Mouse (Mus musculus) adrenal gland, adult (tissue): ENCODE measurements around the gene Anapc7.

Experiments
- DNase-seq, 2 experiments: peaks; one replicate each; pipeline ENCODE4 v3.0.0; 2022 to 2023; ENCODE audit warnings: low spot score in 1 of 2; ENCODE audit not compliant: inconsistent age in 2 of 2

The Anapc7 gene

DNA sequence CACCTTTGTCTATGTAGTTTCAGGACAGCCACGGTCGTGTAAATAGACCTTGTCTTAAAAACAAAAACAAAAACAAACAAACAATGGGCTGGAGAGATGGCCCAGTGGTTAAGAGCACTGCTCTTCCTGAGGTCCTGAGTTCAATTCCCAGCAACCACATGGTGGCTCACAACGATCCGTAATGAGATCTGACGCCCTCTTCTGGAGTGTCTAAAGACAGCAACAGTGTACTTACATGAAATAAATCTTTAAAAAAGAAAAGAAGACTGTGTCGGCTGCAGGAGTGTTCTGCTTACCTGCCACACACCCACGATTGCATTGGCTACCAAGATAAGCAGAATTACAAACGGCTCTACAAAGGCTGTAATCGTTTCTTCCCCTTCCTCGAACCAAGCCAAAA, 69.9 kb downstream of the Anapc7 start:
- DNase-seq, result no peak

GRCm38 (mm10) chr5:122493035-122493434, 71.5 kb downstream of the Anapc7 start:
- no peak for DNase-seq

DNA sequence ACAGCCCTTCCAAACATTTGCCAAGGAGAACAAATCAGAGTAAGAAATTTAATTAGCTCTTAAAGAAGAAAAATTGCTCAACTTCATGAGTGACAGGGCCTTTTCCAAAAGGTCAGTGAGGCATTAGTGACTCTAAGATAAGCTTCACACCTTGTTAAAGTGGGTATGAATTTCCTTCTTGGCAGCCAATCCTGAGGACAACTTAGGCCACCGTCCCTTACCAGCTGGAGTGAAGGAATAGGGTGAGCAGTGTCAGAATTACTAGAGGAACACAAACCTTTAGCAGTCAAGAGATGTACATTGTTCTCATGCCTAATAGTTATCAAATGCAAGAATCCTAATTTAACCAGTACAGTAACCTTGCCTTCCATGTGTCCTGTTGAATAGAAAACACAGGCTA, 73.0 kb downstream of the Anapc7 start:
- DNase-seq, result no peak
